Mouse (Mus musculus) cortical plate, adult 2 months (tissue): ENCODE results near the gene Enkur. TPM values are rescaled to one million over a fixed set of nuclear protein-coding genes. Genes with fewer than 3 reads are reported as not detected.
A peak's percentile ranks its signal among the peaks of the same experiment; 100 is the strongest.
"Not testable (repeated sequence)": the region's sequence is repeated elsewhere in the genome, so short reads cannot be mapped to it uniquely, and the experiment has no call there.

ENCODE experiments used
- H3K27ac ChIP-seq: fragments of 200-500 bp; 2 replicates; pipeline ENCODE4 v1.5.1; 2012; ENCODE audit warnings: low read length, control low read depth, inconsistent platforms; ENCODE audit not compliant: insufficient read depth
- H3K4me1 ChIP-seq: fragments of 200-500 bp; 2 replicates; pipeline ENCODE4 v1.6.1; 2011; ENCODE audit warnings: low read length; ENCODE audit not compliant: control insufficient read depth, insufficient read depth
- H3K4me3 ChIP-seq: fragments of 200-500 bp; 2 replicates; pipeline ENCODE4 v1.5.1; 2011; ENCODE audit warnings: mild to moderate bottlenecking, low read length, control low read depth; ENCODE audit not compliant: insufficient read depth
- CTCF ChIP-seq: fragments of 200-500 bp; IDR thresholded peaks from 2 replicates; pipeline ENCODE4 v1.5.1; 2011; ENCODE audit warnings: mild to moderate bottlenecking, control low read depth, low read length; ENCODE audit not compliant: insufficient read depth; ENCODE audit errors: extremely low read depth
- POLR2A ChIP-seq: fragments of 200-500 bp; IDR thresholded peaks from 2 replicates; pipeline ENCODE4 v1.6.1; 2011; ENCODE audit warnings: mild to moderate bottlenecking, low read length, control low read depth; ENCODE audit not compliant: insufficient read depth; ENCODE audit errors: extremely low read depth
- polyA plus RNA-seq: library from polyadenylated mRNA; depleted of rRNA; stranded (reverse); fragments of >200 nt; gene quantifications from 2 replicates; pipeline ENCODE4 v1.2.3, GENCODE M21; 2012; rRNA removed

Gene Enkur
- polyA plus RNA-seq = 3.9 and 4.4 TPM in 2 replicates

- Histone ChIP-seq H3K4me1 (peaks cover 1% of the 10 kb centered on the region; the same call in 1 of the 2 replicates), H3K27ac (peak within 1 kb of the TSS; percentile 56; the same call in 1 of the 2 replicates), H3K4me3 (peak within 1 kb of the TSS; percentile 67)
- TF ChIP-seq CTCF (no peak), POLR2A (peak; percentile 96)
Measured at GRCm38 (mm10) chr2:21204912-21205830, at the start of gene Enkur, which contains the start of gene Thnsl1. Enkur (minus strand) TSS chr2:21205365. Thnsl1 (plus strand) TSS chr2:21205724.

GRCm38 (mm10) chr2:21254308-21254707, 49.1 kb upstream of the Enkur start:
- no peak overlapping the region for H3K27ac ChIP-seq
- H3K4me1 ChIP-seq = no peaks in the 10 kb centered on the region
- no peak overlapping the region for H3K4me3 ChIP-seq
- TF ChIP-seq POLR2A = no peak
- no peak for TF ChIP-seq CTCF

- no peak overlapping the region for H3K27ac ChIP-seq
- no peak for TF ChIP-seq CTCF
- TF ChIP-seq POLR2A = no peak
- H3K4me1 ChIP-seq = no peaks in the 10 kb centered on the region
- no peak overlapping the region for H3K4me3 ChIP-seq
Measured at GRCm38 (mm10) chr2:21253644-21254043, 48.5 kb upstream of the Enkur start.

- Histone ChIP-seq H3K27ac (no peak overlapping the region), H3K4me1 (no peaks in the 10 kb centered on the region), H3K4me3 (no peak overlapping the region)
- TF ChIP-seq POLR2A (no peak), CTCF (no peak)
Measured at GRCm38 (mm10) chr2:21245477-21246102, 40.4 kb upstream of the Enkur start.

- H3K4me3 ChIP-seq = no peak overlapping the region
- TF ChIP-seq CTCF (no peak), POLR2A (no peak)
- H3K4me1 ChIP-seq = no peaks in the 10 kb centered on the region
- H3K27ac ChIP-seq = no peak overlapping the region
Measured at GRCm38 (mm10) chr2:21244986-21245385, 39.8 kb upstream of the Enkur start.

GRCm38 (mm10) chr2:21244104-21244503, 38.9 kb upstream of the Enkur start:
- not testable (repeated sequence) for H3K4me3 ChIP-seq, H3K27ac ChIP-seq, H3K4me1 ChIP-seq

- Histone ChIP-seq H3K27ac (no peak overlapping the region), H3K4me3 (no peak overlapping the region), H3K4me1 (no peaks in the 10 kb centered on the region; the same call in 1 of the 2 replicates)
- TF ChIP-seq POLR2A (no peak), CTCF (no peak)
Measured at GRCm38 (mm10) chr2:21236846-21237245, 31.7 kb upstream of the Enkur start.

GRCm38 (mm10) chr2:21235844-21236386, 30.8 kb upstream of the Enkur start:
- Histone ChIP-seq H3K4me1 (no peaks in the 10 kb centered on the region; the same call in 1 of the 2 replicates), H3K4me3 (no peak overlapping the region), H3K27ac (no peak overlapping the region)
- TF ChIP-seq CTCF = no peak

- Histone ChIP-seq H3K4me3 (no peak overlapping the region), H3K27ac (no peak overlapping the region), H3K4me1 (no peaks in the 10 kb centered on the region; the same call in 1 of the 2 replicates)
- TF ChIP-seq CTCF = no peak
- TF ChIP-seq POLR2A = no peak
Measured at GRCm38 (mm10) chr2:21234871-21235648, 29.9 kb upstream of the Enkur start.
